Mouse (Mus musculus): Measurements from ENCODE around the gene Txndc5.

GRCm38 (mm10) chr13:38527797-38528650 lies 600 bp downstream of the Txndc5 start:
- TF ChIP-seq CTCF (IDR thresholded peaks at IDR 0.05) (no peak), EP300 (IDR thresholded peaks at IDR 0.05) (0 out of 2 replicates have a peak, but pooled peaks have one; percentile 37)

Data from lung, postnatal 0 days (tissue).